Mouse (Mus musculus) embryonic facial prominence, embryonic 13.5 days (tissue): ENCODE results near the gene Pah. TPM values are rescaled to one million over a fixed set of nuclear protein-coding genes. Genes with fewer than 3 reads are reported as not detected.
A peak's percentile ranks its signal among the peaks of the same experiment; 100 is the strongest.

Experiments
- ATAC-seq: fragments of 200-750 bp; cut with Nextera tagmentation; 2 replicates; pipeline ENCODE4 v1.8.0; 2017; ENCODE audit warnings: low read depth; ENCODE audit not compliant: insufficient number of reproducible peaks, insufficient read depth, low FRiP score, low TSS enrichment
- H3K27ac ChIP-seq: fragments of 300-500 bp; sonication (generic); 2 replicates; pipeline ENCODE4 v1.5.1; 2015; ENCODE audit warnings: moderate library complexity, mild to moderate bottlenecking, inconsistent platforms
- H3K27me3 ChIP-seq: fragments of 300-500 bp; sonication (generic); 2 replicates; pipeline ENCODE4 v1.6.1; 2015; ENCODE audit warnings: mild to moderate bottlenecking, inconsistent platforms
- H3K36me3 ChIP-seq: fragments of 300-500 bp; sonication (generic); 2 replicates; pipeline ENCODE4 v1.6.1; 2015; ENCODE audit warnings: mild to moderate bottlenecking, inconsistent platforms
- H3K4me1 ChIP-seq: fragments of 300-500 bp; sonication (generic); 2 replicates; pipeline ENCODE4 v1.6.1; 2015; ENCODE audit warnings: inconsistent platforms
- H3K4me2 ChIP-seq: fragments of 300-500 bp; sonication (generic); 2 replicates; pipeline ENCODE4 v1.6.1; 2015; ENCODE audit warnings: moderate library complexity, mild to moderate bottlenecking, inconsistent platforms
- H3K4me3 ChIP-seq: fragments of 300-500 bp; sonication (generic); 2 replicates; pipeline ENCODE4 v1.5.1; 2015; ENCODE audit warnings: mild to moderate bottlenecking, inconsistent platforms
- H3K9ac ChIP-seq: fragments of 300-500 bp; sonication (generic); 2 replicates; pipeline ENCODE4 v1.6.1; 2015; ENCODE audit warnings: mild to moderate bottlenecking, inconsistent platforms
- H3K9me3 ChIP-seq: fragments of 300-500 bp; sonication (generic); 2 replicates; pipeline ENCODE4 v1.6.1; 2016; ENCODE audit warnings: inconsistent platforms
- WGBS: fragments of 180-500 bp; shearing (Covaris S2); methylation state at CpG from one replicate; pipeline ENCODE4 v1.1.7; 2015; ENCODE audit warnings: mixed read lengths; 5-methylcytosine and 5-hydroxymethylcytosine counted together
- polyA plus RNA-seq: library from polyadenylated mRNA; unstranded; fragments of >200 nt; fragmentation: Nextera tagmentation; extraction: Ambion mirVana; gene quantifications from 2 replicates; pipeline ENCODE4 v1.2.1, GENCODE M21; 2015

Pah gene
- polyA plus RNA-seq, result 0.36 TPM in 1 of 2 replicates, not detected in the other

- Histone ChIP-seq H3K27ac (no peak within 1 kb of the TSS), H3K9ac (no peak within 1 kb of the TSS), H3K27me3 (no peaks in the 10 kb centered on the region), H3K9me3 (no peaks in the 10 kb centered on the region), H3K4me3 (no peak within 1 kb of the TSS), H3K36me3 (no peaks in the 10 kb centered on the region), H3K4me1 (no peaks in the 10 kb centered on the region), H3K4me2 (no peak within 1 kb of the TSS)
- WGBS, result 86% methylated on average over 5 of the region's 5 CpGs
- ATAC-seq, result no peak
Observed at GRCm38 (mm10) chr10:87521646-87522045, at the start of gene Pah. Gene Pah (plus strand): TSS chr10:87521795.

GRCm38 (mm10) chr10:87473475-87474131 is 48.0 kb upstream of the Pah start:
- no peaks in the 10 kb centered on the region for H3K4me1 ChIP-seq
- no peak for ATAC-seq
- H3K4me3 ChIP-seq, result no peak overlapping the region
- no peak overlapping the region for H3K27ac ChIP-seq
- H3K4me2 ChIP-seq, result no peak overlapping the region
- H3K9me3 ChIP-seq, result no peaks in the 10 kb centered on the region
- H3K36me3 ChIP-seq, result no peaks in the 10 kb centered on the region
- H3K27me3 ChIP-seq, result 0 out of 2 replicates have a peak, but pooled peaks cover 3% of the 10 kb centered on the region
- 71% methylated on average over 10 of the region's 10 CpGs for WGBS
- no peak overlapping the region for H3K9ac ChIP-seq

- H3K4me1 ChIP-seq, result no peaks in the 10 kb centered on the region
- WGBS, result 51% methylated on average over 2 of the region's 2 CpGs
- H3K27me3 ChIP-seq, result 0 out of 2 replicates have a peak, but pooled peaks cover 3% of the 10 kb centered on the region
- no peak overlapping the region for H3K27ac ChIP-seq
- no peak overlapping the region for H3K4me3 ChIP-seq
- ATAC-seq, result no peak
- no peak overlapping the region for H3K4me2 ChIP-seq
- no peaks in the 10 kb centered on the region for H3K9me3 ChIP-seq
- no peaks in the 10 kb centered on the region for H3K36me3 ChIP-seq
- no peak overlapping the region for H3K9ac ChIP-seq
Observed at GRCm38 (mm10) chr10:87474971-87475370, 46.6 kb upstream of the Pah start.

GRCm38 (mm10) chr10:87477895-87478294 is 43.7 kb upstream of the Pah start:
- 55% methylated on average over 5 of the region's 5 CpGs for WGBS
- peaks cover 21% of the 10 kb centered on the region; the same call in 1 of the 2 replicates for H3K27me3 ChIP-seq
- H3K4me3 ChIP-seq, result no peak overlapping the region
- no peak overlapping the region for H3K27ac ChIP-seq
- no peak overlapping the region for H3K4me2 ChIP-seq
- H3K9ac ChIP-seq, result no peak overlapping the region
- H3K4me1 ChIP-seq, result no peaks in the 10 kb centered on the region
- no peak for ATAC-seq
- no peaks in the 10 kb centered on the region for H3K36me3 ChIP-seq
- H3K9me3 ChIP-seq, result no peaks in the 10 kb centered on the region

- Histone ChIP-seq H3K27me3 (peaks cover 79% of the 10 kb centered on the region), H3K9ac (no peak overlapping the region), H3K4me1 (peaks cover 13% of the 10 kb centered on the region), H3K36me3 (no peaks in the 10 kb centered on the region), H3K4me3 (no peak overlapping the region), H3K9me3 (no peaks in the 10 kb centered on the region), H3K27ac (no peak overlapping the region), H3K4me2 (peak overlapping the region; percentile 49; the same call in 1 of the 2 replicates)
- no peak for ATAC-seq
- 3% methylated on average over 17 of the region's 17 CpGs for WGBS
Observed at GRCm38 (mm10) chr10:87484831-87485720, 36.5 kb upstream of the Pah start.

- no peak for ATAC-seq
- H3K9ac ChIP-seq, result no peak overlapping the region
- peak overlapping the region; percentile 49 for H3K4me2 ChIP-seq
- WGBS, result under 1% methylated on average over 33 of the region's 33 CpGs
- peaks cover 13% of the 10 kb centered on the region for H3K4me1 ChIP-seq
- H3K27ac ChIP-seq, result no peak overlapping the region
- H3K27me3 ChIP-seq, result peaks cover 88% of the 10 kb centered on the region
- no peaks in the 10 kb centered on the region for H3K36me3 ChIP-seq
- H3K9me3 ChIP-seq, result no peaks in the 10 kb centered on the region
- H3K4me3 ChIP-seq, result peak overlapping the region; percentile 29
Observed at GRCm38 (mm10) chr10:87485721-87486620, 35.6 kb upstream of the Pah start.

- under 1% methylated on average over 16 of the region's 16 CpGs for WGBS
- Histone ChIP-seq H3K4me3 (peak overlapping the region; percentile 16; the same call in 1 of the 2 replicates), H3K27ac (no peak overlapping the region), H3K27me3 (peaks cover 93% of the 10 kb centered on the region), H3K9me3 (no peaks in the 10 kb centered on the region), H3K36me3 (no peaks in the 10 kb centered on the region), H3K4me1 (peaks cover 25% of the 10 kb centered on the region), H3K9ac (no peak overlapping the region), H3K4me2 (peak overlapping the region; percentile 42; the same call in 1 of the 2 replicates)
- no peak for ATAC-seq
Observed at GRCm38 (mm10) chr10:87488429-87489145, 33.0 kb upstream of the Pah start.

- Histone ChIP-seq H3K27me3 (peaks cover 98% of the 10 kb centered on the region), H3K9me3 (no peaks in the 10 kb centered on the region), H3K4me1 (peaks cover 33% of the 10 kb centered on the region), H3K9ac (no peak overlapping the region), H3K27ac (no peak overlapping the region), H3K4me3 (no peak overlapping the region), H3K4me2 (no peak overlapping the region), H3K36me3 (no peaks in the 10 kb centered on the region)
- 2% methylated on average over 18 of the region's 18 CpGs for WGBS
- no peak for ATAC-seq
Observed at GRCm38 (mm10) chr10:87489246-87490009, 32.2 kb upstream of the Pah start.

- WGBS, result 8% methylated on average over 2 of the region's 2 CpGs
- H3K27ac ChIP-seq, result no peak overlapping the region
- H3K9me3 ChIP-seq, result no peaks in the 10 kb centered on the region
- H3K36me3 ChIP-seq, result no peaks in the 10 kb centered on the region
- H3K4me3 ChIP-seq, result no peak overlapping the region
- H3K4me2 ChIP-seq, result no peak overlapping the region
- no peak overlapping the region for H3K9ac ChIP-seq
- peaks cover 98% of the 10 kb centered on the region for H3K27me3 ChIP-seq
- ATAC-seq, result no peak
- H3K4me1 ChIP-seq, result peaks cover 41% of the 10 kb centered on the region
Observed at GRCm38 (mm10) chr10:87490328-87490727, 31.3 kb upstream of the Pah start.

GRCm38 (mm10) chr10:87491485-87492040 is 30.0 kb upstream of the Pah start:
- Histone ChIP-seq H3K4me3 (peak overlapping the region; percentile 12; the same call in 1 of the 2 replicates), H3K27me3 (peaks cover 98% of the 10 kb centered on the region), H3K9me3 (no peaks in the 10 kb centered on the region), H3K27ac (no peak overlapping the region), H3K4me1 (peaks cover 30% of the 10 kb centered on the region), H3K36me3 (no peaks in the 10 kb centered on the region), H3K9ac (no peak overlapping the region), H3K4me2 (peak overlapping the region; percentile 99)
- 2% methylated on average over 11 of the region's 11 CpGs for WGBS
- no peak for ATAC-seq
